Mouse (Mus musculus): Measurements from ENCODE around the gene Nfatc2. TPM values are rescaled to one million over a fixed set of nuclear protein-coding genes. Genes with fewer than 3 reads are reported as not detected.

The Nfatc2 gene
- total and polyA plus RNA-seq, 2 experiments from 2014 or later, result 7.3 to 7.4 TPM

GRCm38 (mm10) chr2:168489953-168490352 lies 111.5 kb downstream of the Nfatc2 start:
- no peaks in the 10 kb centered on the region for H3K4me1 ChIP-seq (ENCODE audit: control insufficient read depth, insufficient read depth)
- no peaks in the 10 kb centered on the region for H3K9me3 ChIP-seq (replicated peaks; ENCODE audit: control insufficient read depth, low read length)
- H3K4me2 ChIP-seq (ENCODE audit: low read depth, low read length), result no peak overlapping the region
- DNase-seq (ENCODE audit: low spot score), result no peak
- no peak overlapping the region for H3K4me3 ChIP-seq (ENCODE audit: low read depth, low read length)
- no peak for ATAC-seq (ENCODE audit: insufficient read depth, low read depth)
- peaks cover 8% of the 10 kb centered on the region; the same call in 1 of the 2 replicates for H3K36me3 ChIP-seq (replicated peaks; ENCODE audit: control insufficient read depth, insufficient read depth, low read length)
- no peaks in the 10 kb centered on the region for H3K27me3 ChIP-seq (ENCODE audit: control insufficient read depth, insufficient read depth, low read length)
- H3K9ac ChIP-seq (replicated peaks; ENCODE audit: low read depth, low read length), result no peak overlapping the region
- no peak overlapping the region for H3K27ac ChIP-seq (ENCODE audit: low read depth)
- WGBS, result 93% methylated on average over 13 of the region's 13 CpGs
- no peak for TF ChIP-seq EP300 (IDR thresholded peaks at IDR 0.05; ENCODE audit: low read depth)
- TF ChIP-seq CTCF (IDR thresholded peaks at IDR 0.05; ENCODE audit: low read depth), result no peak

GRCm38 (mm10) chr2:168488158-168488925 lies 113.1 kb downstream of the Nfatc2 start:
- Histone ChIP-seq H3K4me1 (ENCODE audit: control insufficient read depth, insufficient read depth) (no peaks in the 10 kb centered on the region), H3K4me3 (ENCODE audit: low read depth, low read length) (no peak overlapping the region), H3K36me3 (replicated peaks; ENCODE audit: control insufficient read depth, insufficient read depth, low read length) (peaks cover 3% of the 10 kb centered on the region; the same call in 1 of the 2 replicates), H3K4me2 (ENCODE audit: low read depth, low read length) (no peak overlapping the region), H3K9ac (replicated peaks; ENCODE audit: low read depth, low read length) (no peak overlapping the region), H3K27ac (ENCODE audit: low read depth) (no peak overlapping the region), H3K27me3 (ENCODE audit: control insufficient read depth, insufficient read depth, low read length) (no peaks in the 10 kb centered on the region), H3K9me3 (replicated peaks; ENCODE audit: control insufficient read depth, low read length) (no peaks in the 10 kb centered on the region)
- DNase-seq (ENCODE audit: low spot score), result no peak
- WGBS, result 52% methylated on average over 11 of the region's 11 CpGs
- TF ChIP-seq CTCF (IDR thresholded peaks at IDR 0.05; ENCODE audit: low read depth) (no peak), EP300 (IDR thresholded peaks at IDR 0.05; ENCODE audit: low read depth) (no peak)
- ATAC-seq (ENCODE audit: insufficient read depth, low read depth), result no peak

DNA sequence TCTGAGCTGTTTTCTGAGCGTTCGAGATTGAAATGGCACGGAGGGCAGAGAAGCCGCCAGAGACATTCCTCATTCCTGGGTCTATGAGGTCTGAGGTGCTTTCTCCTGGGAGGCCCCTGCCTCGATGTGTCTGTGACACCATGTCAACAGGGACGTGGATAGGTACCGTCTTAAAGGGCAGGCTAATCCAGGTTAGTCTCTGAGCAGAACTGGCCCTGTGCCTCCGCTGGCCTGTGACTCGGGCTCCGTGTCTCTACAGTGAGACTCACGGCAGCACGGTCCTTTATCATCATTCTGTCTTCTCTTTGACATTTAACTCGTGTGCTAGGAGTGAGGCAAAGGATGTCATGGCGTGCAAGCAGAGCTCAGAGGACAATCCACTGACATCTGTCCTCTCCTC lies 120.3 kb downstream of the Nfatc2 start:
- H3K27me3 ChIP-seq (ENCODE audit: control insufficient read depth, insufficient read depth, low read length), result peaks cover 19% of the 10 kb centered on the region; the same call in 1 of the 2 replicates
- no peaks in the 10 kb centered on the region for H3K9me3 ChIP-seq (replicated peaks; ENCODE audit: control insufficient read depth, low read length)
- no peak for ATAC-seq (ENCODE audit: insufficient read depth, low read depth)
- 72% methylated on average over 14 of the region's 14 CpGs for WGBS
- peaks cover 9% of the 10 kb centered on the region for H3K36me3 ChIP-seq (replicated peaks; ENCODE audit: control insufficient read depth, insufficient read depth, low read length)
- H3K4me3 ChIP-seq (ENCODE audit: low read depth, low read length), result no peak overlapping the region
- TF ChIP-seq CTCF (IDR thresholded peaks at IDR 0.05; ENCODE audit: low read depth), result no peak
- no peak for TF ChIP-seq EP300 (IDR thresholded peaks at IDR 0.05; ENCODE audit: low read depth)
- no peak overlapping the region for H3K27ac ChIP-seq (ENCODE audit: low read depth)
- no peak for DNase-seq (ENCODE audit: low spot score)
- H3K4me1 ChIP-seq (ENCODE audit: control insufficient read depth, insufficient read depth), result peaks cover 10% of the 10 kb centered on the region; the same call in 1 of the 2 replicates
- no peak overlapping the region for H3K9ac ChIP-seq (replicated peaks; ENCODE audit: low read depth, low read length)
- no peak overlapping the region for H3K4me2 ChIP-seq (ENCODE audit: low read depth, low read length)

- H3K4me2 ChIP-seq (ENCODE audit: low read depth, low read length), result no peak overlapping the region
- H3K27me3 ChIP-seq (ENCODE audit: control insufficient read depth, insufficient read depth, low read length), result peaks cover 19% of the 10 kb centered on the region; the same call in 1 of the 2 replicates
- no peak for TF ChIP-seq EP300 (IDR thresholded peaks at IDR 0.05; ENCODE audit: low read depth)
- TF ChIP-seq CTCF (IDR thresholded peaks at IDR 0.05; ENCODE audit: low read depth), result no peak
- WGBS, result 62% methylated on average over 6 of the region's 6 CpGs
- H3K9ac ChIP-seq (replicated peaks; ENCODE audit: low read depth, low read length), result no peak overlapping the region
- H3K36me3 ChIP-seq (replicated peaks; ENCODE audit: control insufficient read depth, insufficient read depth, low read length), result peaks cover 9% of the 10 kb centered on the region
- ATAC-seq (ENCODE audit: insufficient read depth, low read depth) (no peak), DNase-seq (ENCODE audit: low spot score) (no peak)
- no peak overlapping the region for H3K27ac ChIP-seq (ENCODE audit: low read depth)
- no peak overlapping the region for H3K4me3 ChIP-seq (ENCODE audit: low read depth, low read length)
- H3K9me3 ChIP-seq (replicated peaks; ENCODE audit: control insufficient read depth, low read length), result no peaks in the 10 kb centered on the region
- H3K4me1 ChIP-seq (ENCODE audit: control insufficient read depth, insufficient read depth), result peaks cover 10% of the 10 kb centered on the region; the same call in 1 of the 2 replicates
Observed at GRCm38 (mm10) chr2:168480692-168481091, 120.8 kb downstream of the Nfatc2 start.

DNA sequence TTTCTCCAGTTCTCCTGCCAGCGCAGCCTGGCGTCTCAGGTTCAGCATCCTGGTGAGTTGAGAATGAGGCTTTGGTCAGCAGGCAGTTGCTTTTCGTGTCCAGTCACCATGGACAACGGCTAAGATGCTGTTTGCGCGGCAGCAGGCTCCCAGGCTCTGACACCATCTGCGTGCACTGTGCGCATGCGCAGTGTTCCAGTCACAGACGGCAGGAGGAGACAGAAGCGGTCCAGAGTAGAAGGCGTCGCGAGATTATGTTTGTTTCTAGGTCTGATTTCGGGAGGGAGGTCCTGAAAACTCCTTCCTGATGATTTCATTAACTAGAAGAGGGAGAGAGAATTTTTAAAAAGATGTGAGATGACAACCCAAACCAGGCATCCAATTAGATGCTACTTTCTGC lies 121.5 kb downstream of the Nfatc2 start:
- no peak for TF ChIP-seq CTCF (IDR thresholded peaks at IDR 0.05; ENCODE audit: low read depth)
- TF ChIP-seq EP300 (IDR thresholded peaks at IDR 0.05; ENCODE audit: low read depth), result no peak
- Histone ChIP-seq H3K4me2 (ENCODE audit: low read depth, low read length) (no peak overlapping the region), H3K9me3 (replicated peaks; ENCODE audit: control insufficient read depth, low read length) (no peaks in the 10 kb centered on the region), H3K4me1 (ENCODE audit: control insufficient read depth, insufficient read depth) (peaks cover 10% of the 10 kb centered on the region; the same call in 1 of the 2 replicates), H3K27ac (ENCODE audit: low read depth) (no peak overlapping the region), H3K4me3 (ENCODE audit: low read depth, low read length) (no peak overlapping the region), H3K9ac (replicated peaks; ENCODE audit: low read depth, low read length) (no peak overlapping the region), H3K36me3 (replicated peaks; ENCODE audit: control insufficient read depth, insufficient read depth, low read length) (peaks cover 9% of the 10 kb centered on the region), H3K27me3 (ENCODE audit: control insufficient read depth, insufficient read depth, low read length) (peaks cover 25% of the 10 kb centered on the region; the same call in 1 of the 2 replicates)
- 90% methylated on average over 15 of the region's 15 CpGs for WGBS
- ATAC-seq (ENCODE audit: insufficient read depth, low read depth), result no peak
- DNase-seq (ENCODE audit: low spot score), result no peak

Measured in heart, postnatal 0 days (tissue).